Mouse (Mus musculus) cerebellum, adult 9-11 months (tissue): ENCODE data around the gene Coro1b.

Source experiments
- DNase-seq: peaks from one replicate; pipeline ENCODE4 v3.0.0; 2022

Coro1b gene

DNA sequence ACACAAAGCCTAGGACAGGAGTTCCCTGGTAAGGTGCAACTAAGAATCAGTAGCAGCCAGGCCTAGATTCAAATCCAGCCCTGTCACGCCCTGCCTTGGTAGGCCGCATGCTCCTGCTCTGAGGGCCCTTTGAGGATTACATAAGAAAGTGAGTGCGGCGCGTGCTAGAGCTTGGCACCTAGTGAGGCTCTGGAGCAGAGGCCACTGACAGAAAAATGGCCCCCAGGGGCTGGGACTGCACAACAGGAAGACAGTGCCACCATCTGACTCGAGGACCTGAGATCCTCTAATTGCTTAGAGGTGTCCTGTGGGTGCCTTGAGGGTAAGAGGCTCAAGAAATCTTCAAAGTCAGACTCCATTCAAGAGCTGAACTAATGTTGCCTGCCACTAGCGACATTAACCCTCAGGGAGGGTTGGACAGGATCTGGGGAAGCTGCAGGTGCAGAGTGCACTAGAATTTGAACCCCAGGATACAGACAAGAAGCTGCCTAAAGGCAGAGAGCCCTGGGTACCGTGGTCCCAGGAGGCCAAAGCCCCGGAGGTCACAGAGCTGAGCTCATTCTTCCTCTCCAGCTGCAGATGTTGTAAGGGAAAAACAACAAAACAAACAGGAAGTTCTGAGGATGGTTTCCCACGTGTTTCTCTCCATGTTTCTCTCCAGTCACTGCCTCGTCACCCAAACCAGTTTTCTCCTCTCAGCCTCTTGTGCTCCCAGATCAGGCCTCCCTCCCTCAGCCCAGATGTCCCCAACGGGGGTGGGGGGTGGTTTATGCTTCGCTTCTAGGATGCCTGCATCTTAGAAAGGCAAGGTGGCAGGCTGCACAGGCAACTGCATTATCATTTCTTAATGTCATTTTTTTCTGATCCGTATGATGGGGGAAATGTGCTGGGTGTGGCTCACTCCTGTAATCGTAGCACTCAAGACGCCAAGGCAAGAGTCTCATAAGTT, 3.6 kb upstream of the Coro1b start:
- DNase-seq = no peak

- no peak for DNase-seq
These were observed 2.5 kb upstream of the Coro1b start for GRCm38 (mm10) chr19:4145936-4146335.

DNA sequence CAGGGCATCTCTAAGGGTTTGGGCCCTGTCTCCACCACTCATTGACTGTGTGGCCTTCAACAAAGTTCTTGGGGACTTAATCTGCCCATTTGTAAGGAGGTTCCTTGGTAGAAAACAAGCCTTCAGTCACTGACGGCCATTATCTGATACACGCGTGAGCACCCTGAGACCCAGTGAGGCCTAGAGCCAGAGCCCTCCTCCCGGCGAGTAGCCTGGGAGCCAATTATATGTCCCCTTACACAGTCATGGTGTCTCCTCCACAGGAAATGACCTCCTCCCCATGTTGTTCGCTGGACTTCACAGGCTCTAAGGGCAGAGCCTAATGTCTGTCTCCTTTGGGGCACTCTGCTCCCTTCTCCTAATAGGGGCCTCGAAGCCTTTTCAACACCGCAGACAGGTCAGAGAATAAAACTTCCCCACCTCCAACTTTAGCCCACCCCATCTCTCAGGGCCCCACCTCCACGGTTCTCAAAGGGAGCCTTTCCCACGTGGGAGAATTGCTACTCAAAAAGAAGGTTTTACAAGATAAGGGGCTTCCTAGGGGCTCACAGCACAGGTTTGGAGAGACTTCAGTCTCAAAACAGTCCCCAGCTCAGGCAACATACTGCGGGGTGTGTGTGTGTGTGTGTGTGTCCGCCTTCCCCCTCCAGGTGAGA, 1.9 kb upstream of the Coro1b start:
- DNase-seq = peak; percentile 42

DNA sequence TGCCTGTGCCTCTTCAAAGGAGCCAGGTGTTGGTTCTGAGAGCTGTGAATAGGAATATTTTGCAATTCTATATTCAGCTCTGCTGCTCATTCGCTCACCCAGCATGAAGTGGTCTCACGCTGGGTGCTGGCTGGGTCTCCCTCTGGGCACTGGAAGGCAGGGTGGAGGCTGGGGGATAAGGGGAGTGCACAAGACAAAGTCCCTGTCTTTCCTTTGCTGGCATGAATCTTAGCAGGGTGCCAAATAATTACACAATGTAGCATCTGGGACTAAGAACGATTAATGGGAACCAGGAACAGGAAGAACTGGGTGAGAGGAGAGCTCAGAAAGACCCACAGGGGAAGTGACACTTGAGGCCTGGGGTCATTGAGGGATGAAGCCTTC, 1.4 kb upstream of the Coro1b start:
- DNase-seq = peak; percentile 55

GRCm38 (mm10) chr19:4147782-4148490, 483 bp upstream of the Coro1b start:
- peak; percentile 52 for DNase-seq

DNA sequence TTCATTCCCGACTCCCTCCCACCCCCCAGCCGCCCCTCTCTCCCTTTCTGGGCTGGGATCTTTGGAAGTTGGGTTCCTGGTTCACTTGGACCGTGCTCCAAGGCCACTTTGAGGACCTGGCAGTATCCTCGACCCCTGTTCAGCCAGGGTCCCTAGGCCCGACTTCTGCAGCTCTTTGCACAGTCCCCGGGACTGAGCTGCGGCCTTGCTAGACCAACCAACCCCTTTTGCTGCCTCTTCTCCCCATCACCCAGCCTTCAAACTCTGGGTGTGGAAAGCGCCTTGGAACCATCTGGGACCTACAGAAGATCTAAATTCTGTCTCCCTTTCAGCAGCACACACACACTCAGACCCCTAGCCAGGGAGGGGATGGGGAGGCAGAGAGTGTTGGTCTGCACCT, 400 bp downstream of the Coro1b start:
- no peak for DNase-seq

GRCm38 (mm10) chr19:4149283-4149682, 864 bp downstream of the Coro1b start:
- peak; percentile 53 for DNase-seq

DNA sequence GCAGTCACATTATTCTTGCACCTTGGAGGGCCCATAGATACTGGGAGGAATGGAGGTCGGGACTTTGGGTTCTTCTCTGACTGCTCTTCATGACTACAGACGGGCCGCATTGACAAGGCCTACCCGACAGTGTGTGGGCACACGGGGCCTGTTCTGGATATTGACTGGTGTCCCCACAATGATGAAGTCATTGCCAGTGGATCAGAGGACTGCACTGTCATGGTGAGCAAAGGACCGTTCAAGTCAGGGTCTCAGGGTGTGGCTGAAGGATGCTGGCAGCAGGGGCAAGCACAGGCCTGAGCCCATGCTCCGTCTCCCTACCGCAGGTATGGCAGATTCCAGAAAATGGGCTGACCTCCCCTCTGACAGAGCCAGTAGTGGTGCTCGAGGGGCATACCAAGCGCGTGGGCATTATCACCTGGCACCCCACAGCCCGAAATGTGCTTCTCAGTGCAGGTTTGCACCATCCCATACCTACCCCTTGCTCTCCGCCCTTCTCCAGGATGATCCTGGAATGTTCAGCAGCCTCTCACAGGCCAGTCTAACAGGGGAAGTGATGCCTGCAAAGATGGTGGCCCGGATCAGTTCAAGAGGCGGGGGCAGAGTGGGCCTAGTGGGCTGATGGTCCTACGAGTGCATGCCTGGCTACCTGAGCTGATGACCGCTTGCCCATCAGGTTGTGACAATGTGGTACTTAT, 1.5 kb downstream of the Coro1b start:
- DNase-seq = peak; percentile 56

- no peak for DNase-seq
These were observed 2.4 kb downstream of the Coro1b start for GRCm38 (mm10) chr19:4150567-4151487.

GRCm38 (mm10) chr19:4151488-4151860, 3.1 kb downstream of the Coro1b start:
- DNase-seq = no peak

DNA sequence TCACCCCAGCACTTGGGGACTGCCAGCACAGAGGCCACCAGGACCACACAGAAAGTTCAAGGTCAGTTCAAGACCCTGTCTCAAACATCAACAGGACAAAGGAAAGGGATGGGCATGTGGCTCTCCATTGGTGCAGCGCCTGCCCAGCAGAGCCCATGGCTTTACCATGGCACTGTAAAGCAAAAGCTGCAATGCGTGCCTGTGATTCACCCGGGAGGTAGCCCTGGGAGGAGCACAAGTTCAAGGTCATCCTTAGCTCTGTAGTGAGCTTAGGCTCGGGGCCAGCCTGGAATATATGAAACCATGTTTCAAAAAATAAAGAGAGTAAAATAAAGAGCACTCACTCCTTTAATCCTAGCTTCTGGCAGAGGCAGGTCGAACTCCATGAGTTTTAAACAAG, 3.5 kb downstream of the Coro1b start:
- peak; percentile 47 for DNase-seq

DNA sequence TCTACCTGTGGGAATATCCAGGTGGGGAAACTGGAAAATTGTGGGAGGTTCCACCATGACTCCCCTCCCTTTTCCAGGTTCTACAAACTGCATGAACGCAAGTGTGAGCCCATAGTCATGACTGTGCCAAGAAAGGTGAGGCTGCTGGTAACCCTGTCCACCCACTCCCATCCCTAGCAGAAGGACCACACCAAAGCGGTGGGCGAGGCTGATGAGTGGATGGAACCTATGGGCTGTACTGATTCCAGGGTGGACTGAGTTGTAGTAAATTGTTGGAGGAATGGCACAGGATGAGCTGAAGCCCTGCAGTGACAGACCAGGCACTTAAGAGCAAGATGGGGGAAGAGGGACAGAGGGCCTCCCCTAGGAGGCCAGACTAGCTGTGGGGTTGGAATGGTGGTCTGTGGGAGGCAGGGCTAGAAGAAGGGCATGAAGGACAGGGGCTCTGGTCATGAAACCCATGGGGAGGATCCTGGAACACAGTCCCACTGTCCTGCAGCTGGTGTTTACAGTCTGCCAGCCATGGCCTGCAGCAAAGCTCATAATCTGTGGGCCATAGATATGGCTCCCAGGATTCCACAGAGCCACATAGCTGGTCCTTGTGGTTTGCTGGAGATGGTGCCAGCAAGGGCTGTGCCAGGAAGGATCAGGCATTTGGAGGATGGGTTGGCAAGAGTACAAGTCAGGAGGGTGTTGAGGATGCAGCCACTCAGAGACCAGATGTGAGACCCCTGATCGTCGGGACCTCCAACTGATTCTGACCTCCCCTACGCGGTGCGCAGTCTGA, 4.2 kb downstream of the Coro1b start:
- peak; percentile 56 for DNase-seq

- DNase-seq = peak; percentile 87
These were observed 4.8 kb downstream of the Coro1b start, which contains the start of gene Ptprcap for GRCm38 (mm10) chr19:4153232-4153654. Gene Ptprcap, plus strand, starts transcription at chr19:4153604.

- DNase-seq = peak; percentile 40
These were observed 6.2 kb downstream of the Coro1b start for GRCm38 (mm10) chr19:4154437-4155222.

GRCm38 (mm10) chr19:4155223-4156072, 7.0 kb downstream of the Coro1b start:
- DNase-seq = peak; percentile 36

DNA sequence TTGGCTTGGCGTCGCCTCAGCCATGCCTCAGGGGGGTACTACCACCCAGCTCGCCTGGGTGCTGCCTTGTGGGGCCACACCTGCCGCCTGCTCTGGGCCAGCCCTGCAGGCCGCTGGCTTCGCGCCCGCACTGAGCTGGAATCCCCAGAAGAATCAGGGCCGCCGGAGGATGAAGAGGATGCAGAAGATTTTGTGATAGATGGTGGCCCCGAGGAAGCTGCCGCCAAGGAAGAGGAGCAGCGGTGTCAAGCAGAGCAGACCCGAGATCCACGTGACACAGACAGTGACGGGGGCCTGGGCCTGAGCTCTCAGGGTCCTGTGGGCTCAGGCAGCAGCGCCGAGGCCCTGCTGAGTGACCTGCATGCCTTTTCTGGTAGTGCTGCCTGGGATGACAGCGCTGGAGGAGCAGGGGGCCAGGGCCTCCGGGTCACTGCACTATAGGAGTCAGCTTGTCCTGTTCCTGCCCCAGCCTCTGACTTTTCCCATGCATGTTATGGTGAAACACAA, 7.7 kb downstream of the Coro1b start:
- peak; percentile 60 for DNase-seq

DNA sequence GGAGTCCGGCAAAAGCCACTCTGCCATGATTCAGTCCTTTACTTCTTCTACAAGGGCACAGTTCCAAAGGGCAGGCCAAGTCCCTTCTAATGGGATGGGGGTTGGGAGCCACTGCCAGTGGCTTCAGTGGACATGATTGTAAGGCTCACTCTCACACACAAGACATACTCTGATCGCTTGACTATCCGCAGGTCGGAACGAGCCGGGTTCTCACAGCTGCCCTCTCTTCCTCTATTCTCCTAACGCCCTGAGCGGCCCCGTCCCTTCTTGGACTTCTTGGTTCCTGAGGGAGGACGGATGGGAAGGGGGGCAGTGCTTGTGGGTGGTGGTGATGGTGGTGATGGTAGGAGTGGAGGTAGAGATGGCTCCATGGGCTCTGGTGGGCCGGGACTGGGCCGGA, 8.4 kb downstream of the Coro1b start:
- DNase-seq = peak; percentile 41

DNA sequence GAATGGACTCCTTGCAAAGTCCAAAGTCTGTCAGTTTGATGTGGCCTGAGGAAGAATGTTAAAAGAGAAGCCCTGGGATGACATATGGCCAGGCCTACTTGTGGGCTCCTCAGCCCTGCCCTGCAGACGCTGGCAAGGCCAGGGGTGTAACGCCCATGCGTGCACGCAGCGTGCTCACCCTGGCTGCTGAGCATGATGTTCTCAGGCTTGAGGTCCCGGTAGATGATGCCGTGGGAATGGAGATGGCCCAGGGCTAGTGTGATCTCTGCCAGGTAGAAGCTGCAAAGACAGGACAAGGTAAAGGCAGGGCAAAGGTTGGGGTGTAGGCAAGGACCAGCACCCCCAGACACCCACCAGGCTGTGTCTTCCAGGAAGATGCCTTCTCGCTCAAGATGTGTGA, 10.6 kb downstream of the Coro1b start:
- DNase-seq = peak; percentile 34
